Mouse (Mus musculus): ENCODE measurements around the gene Zpbp2.
"Not testable (repeated sequence)": the region's sequence is repeated elsewhere in the genome, so short reads cannot be mapped to it uniquely, and the experiment has no call there.

The Zpbp2 gene

GRCm38 (mm10) chr11:98588833-98589281, 38.0 kb downstream of the Zpbp2 start:
- DNase-seq (ENCODE audit: inconsistent age in 2 of 2, low spot score in 1 of 2), result peak; percentile 68 to 90

- no peak for DNase-seq (ENCODE audit: inconsistent age in 2 of 2, low spot score in 1 of 2)
Measured at GRCm38 (mm10) chr11:98589306-98589705, 38.4 kb downstream of the Zpbp2 start.

- DNase-seq (ENCODE audit: inconsistent age in 2 of 2, low spot score in 1 of 2), result no peak
Measured at GRCm38 (mm10) chr11:98590548-98591445, 39.9 kb downstream of the Zpbp2 start.

GRCm38 (mm10) chr11:98595021-98595420, 44.1 kb downstream of the Zpbp2 start:
- DNase-seq (ENCODE audit: inconsistent age in 2 of 2, low spot score in 1 of 2), result no peak

- no peak for DNase-seq (ENCODE audit: inconsistent age in 2 of 2, low spot score in 1 of 2)
Measured at GRCm38 (mm10) chr11:98595473-98595872, 44.6 kb downstream of the Zpbp2 start.

- no peak for DNase-seq (ENCODE audit: inconsistent age in 2 of 2, low spot score in 1 of 2)
Measured at GRCm38 (mm10) chr11:98595955-98596354, 45.1 kb downstream of the Zpbp2 start.

GRCm38 (mm10) chr11:98597363-98597762, 46.5 kb downstream of the Zpbp2 start:
- peak; percentile 59 to 86 for DNase-seq (ENCODE audit: inconsistent age in 2 of 2, low spot score in 1 of 2)

GRCm38 (mm10) chr11:98597991-98598390, 47.1 kb downstream of the Zpbp2 start, which contains the start of gene Lrrc3c:
Gene Lrrc3c, plus strand, starts transcription at chr11:98598291.
- DNase-seq (ENCODE audit: inconsistent age in 2 of 2, low spot score in 1 of 2), result no peak

- DNase-seq (ENCODE audit: inconsistent age in 2 of 2, low spot score in 1 of 2), result peak in 1 of 2 experiments; percentile 22
Measured at GRCm38 (mm10) chr11:98598851-98599290, 48.0 kb downstream of the Zpbp2 start.

GRCm38 (mm10) chr11:98599291-98599690, 48.4 kb downstream of the Zpbp2 start:
- DNase-seq (ENCODE audit: inconsistent age in 2 of 2, low spot score in 1 of 2), result peak in 1 of 2 experiments; percentile 24

- peak in 1 of 2 experiments; percentile 15 for DNase-seq (ENCODE audit: inconsistent age in 2 of 2, low spot score in 1 of 2)
Measured at GRCm38 (mm10) chr11:98602090-98602690, 51.3 kb downstream of the Zpbp2 start.

- peak in 1 of 2 experiments; percentile 11 for DNase-seq (ENCODE audit: inconsistent age in 2 of 2, low spot score in 1 of 2)
Measured at GRCm38 (mm10) chr11:98603953-98604352, 53.1 kb downstream of the Zpbp2 start.

GRCm38 (mm10) chr11:98604911-98605310, 54.0 kb downstream of the Zpbp2 start:
- DNase-seq (ENCODE audit: inconsistent age in 2 of 2, low spot score in 1 of 2), result not testable (repeated sequence)

- DNase-seq (ENCODE audit: inconsistent age in 2 of 2, low spot score in 1 of 2), result peak; percentile 18 to 78
Measured at GRCm38 (mm10) chr11:98606763-98607162, 55.9 kb downstream of the Zpbp2 start.

Measured in adrenal gland, adult (tissue).